Mouse (Mus musculus) layer of hippocampus, adult 8-10 months (tissue): ENCODE measurements around the gene Inip. TPM values are rescaled to one million over a fixed set of nuclear protein-coding genes. Genes with fewer than 3 reads are reported as not detected.
A peak's percentile ranks its signal among the peaks of the same experiment; 100 is the strongest.
"Not testable (repeated sequence)": the region's sequence is repeated elsewhere in the genome, so short reads cannot be mapped to it uniquely, and the experiment has no call there.

Source experiments
- DNase-seq, 2 experiments: peaks; one replicate each; pipeline ENCODE4 v3.0.0; 2022; ENCODE audit warnings: low spot score in 2 of 2
- total RNA-seq, 4 experiments: library from RNA; stranded (reverse); gene quantifications; 2 replicates each; pipeline ENCODE4 v1.2.4; 2022

Inip gene
- total RNA-seq, 4 experiments from 2014 or later = 20.9 to 26.0 (median 23.8) TPM

DNA sequence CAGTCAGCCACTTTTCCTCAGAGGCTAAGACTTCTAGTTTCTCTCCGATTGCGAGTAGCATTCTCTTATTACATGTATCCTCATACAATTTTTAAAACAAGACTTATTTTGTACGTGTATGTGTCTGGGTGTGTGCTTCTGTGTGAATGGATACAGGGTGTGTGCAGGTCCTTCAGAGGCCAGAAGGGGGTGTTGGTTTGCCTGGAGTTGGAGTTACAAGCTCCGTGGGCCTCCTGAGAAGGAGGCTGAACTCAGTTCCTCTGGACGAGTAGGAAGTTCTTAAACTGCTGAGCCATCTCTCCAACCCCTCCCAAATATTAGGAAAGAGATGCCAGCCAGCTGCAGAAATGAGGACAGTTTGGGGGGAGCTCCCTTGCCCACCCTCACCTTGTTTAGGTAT, 7.0 kb upstream of the Inip start:
- DNase-seq = no peak

DNA sequence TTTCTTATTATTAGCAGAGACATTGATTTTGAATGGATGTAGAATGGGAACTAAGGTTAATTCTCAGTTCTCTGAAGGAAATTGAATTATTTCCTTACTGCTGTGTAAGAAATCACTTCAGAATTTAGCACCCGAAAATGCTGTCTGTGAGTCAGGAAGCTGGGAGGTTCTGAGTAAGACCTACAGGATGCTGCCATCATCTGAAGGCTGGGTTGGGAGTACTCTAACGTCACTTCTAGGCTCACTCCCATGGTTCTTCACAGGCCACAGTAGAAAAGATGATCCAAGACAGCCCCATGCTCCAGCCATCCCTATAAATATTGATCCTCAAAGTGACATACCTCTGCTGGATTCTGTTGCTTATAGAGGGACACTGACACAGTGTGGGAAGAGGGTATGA, 6.1 kb upstream of the Inip start:
- DNase-seq = no peak

GRCm38 (mm10) chr4:59806879-59807195, 5.4 kb upstream of the Inip start:
- DNase-seq = no peak

- DNase-seq = no peak
Observed at GRCm38 (mm10) chr4:59805968-59806878, 4.8 kb upstream of the Inip start.

DNA sequence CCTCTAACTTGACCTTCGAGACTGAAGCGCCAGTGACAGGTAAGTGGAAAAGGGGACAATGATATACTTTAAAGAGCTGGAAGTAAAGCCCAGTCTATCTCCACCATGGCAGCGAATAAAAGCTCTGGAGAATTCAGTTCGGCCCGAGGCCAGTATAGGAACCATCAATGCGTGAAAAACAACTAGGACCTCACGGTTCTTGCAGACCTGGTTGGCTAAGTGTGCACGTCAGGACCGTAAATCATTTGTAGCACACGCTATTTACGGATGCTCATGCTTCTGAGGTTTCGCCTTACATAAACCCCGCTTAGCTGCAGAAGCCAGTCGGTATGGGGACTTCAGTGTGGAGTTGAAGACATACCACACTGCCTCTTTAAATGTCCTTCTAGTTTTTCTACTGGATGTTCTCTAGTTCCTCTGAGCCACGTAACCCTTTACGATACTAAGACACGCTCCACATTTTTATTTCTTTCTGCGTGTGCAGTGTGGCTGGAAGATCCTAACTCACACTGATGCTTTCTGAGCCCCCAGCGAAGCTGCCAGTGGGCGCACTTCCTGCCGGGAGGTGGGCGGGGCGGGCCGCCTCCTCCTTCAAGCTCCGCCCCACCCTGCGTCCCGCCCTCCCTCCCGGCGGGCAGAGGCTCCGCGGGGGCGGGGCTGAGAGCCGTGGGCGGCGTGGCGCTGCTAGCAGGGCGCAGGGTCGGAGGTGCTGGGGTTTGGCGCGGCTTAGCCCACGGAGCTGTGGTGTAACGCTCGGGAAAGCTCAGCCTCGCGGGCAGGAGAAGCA, 4.0 kb upstream of the Inip start, which contains the start of gene Snx30:
Snx30 (plus strand) TSS at position 660 of the 787 bp plus-strand sequence.
- peak; percentile 86 to 87 for DNase-seq

- DNase-seq = no peak
Observed at GRCm38 (mm10) chr4:59804754-59805153, 3.4 kb upstream of the Inip start.

- no peak for DNase-seq
Observed at GRCm38 (mm10) chr4:59803358-59803757, 2.0 kb upstream of the Inip start.

GRCm38 (mm10) chr4:59802792-59803191, 1.4 kb upstream of the Inip start:
- no peak for DNase-seq

- DNase-seq = no peak
Observed at GRCm38 (mm10) chr4:59802107-59802506, 718 bp upstream of the Inip start.

DNA sequence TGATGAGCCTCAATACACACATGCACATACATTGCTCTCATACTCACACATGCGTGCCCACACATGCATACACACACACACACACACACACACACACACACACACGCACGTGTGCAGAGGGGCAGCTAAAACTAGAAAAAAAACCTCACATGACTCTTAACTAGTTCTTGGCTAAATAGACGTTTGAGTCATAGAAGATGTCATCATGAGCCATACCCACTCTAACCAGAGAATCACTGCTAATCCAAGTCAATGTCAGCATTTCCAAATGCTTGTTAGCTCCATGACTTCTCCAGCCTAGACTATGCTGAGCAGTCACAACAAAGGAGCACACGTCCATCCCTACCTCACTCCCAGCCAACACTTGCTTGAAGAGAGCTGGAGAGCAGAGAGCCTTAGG, 1.2 kb downstream of the Inip start:
- no peak for DNase-seq

- DNase-seq = no peak
Observed at GRCm38 (mm10) chr4:59795788-59796455, 5.5 kb downstream of the Inip start.

GRCm38 (mm10) chr4:59794116-59794515, 7.3 kb downstream of the Inip start:
- DNase-seq = no peak

DNA sequence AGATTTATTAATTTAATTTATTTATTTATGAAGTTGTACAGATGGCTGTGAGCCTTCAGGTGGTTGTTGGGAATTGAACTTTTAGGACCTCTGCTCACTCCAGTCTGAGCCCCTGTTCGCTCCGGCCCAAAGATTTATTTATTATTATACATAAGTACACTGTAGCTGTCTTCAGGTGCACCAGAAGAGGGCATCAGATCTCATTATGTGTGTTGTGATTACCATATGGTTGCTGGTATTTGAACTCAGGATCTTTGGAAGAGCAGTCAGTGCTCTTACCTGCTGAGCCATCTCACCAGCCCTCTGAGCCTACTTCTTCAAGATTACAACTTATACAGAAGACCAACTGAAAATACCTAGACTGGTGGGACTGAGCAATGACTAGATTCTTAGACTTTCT, 7.8 kb downstream of the Inip start:
- not testable (repeated sequence) for DNase-seq

- no peak for DNase-seq
Observed at GRCm38 (mm10) chr4:59789015-59789414, 12.4 kb downstream of the Inip start.

GRCm38 (mm10) chr4:59787126-59787525, 14.3 kb downstream of the Inip start:
- no peak for DNase-seq

DNA sequence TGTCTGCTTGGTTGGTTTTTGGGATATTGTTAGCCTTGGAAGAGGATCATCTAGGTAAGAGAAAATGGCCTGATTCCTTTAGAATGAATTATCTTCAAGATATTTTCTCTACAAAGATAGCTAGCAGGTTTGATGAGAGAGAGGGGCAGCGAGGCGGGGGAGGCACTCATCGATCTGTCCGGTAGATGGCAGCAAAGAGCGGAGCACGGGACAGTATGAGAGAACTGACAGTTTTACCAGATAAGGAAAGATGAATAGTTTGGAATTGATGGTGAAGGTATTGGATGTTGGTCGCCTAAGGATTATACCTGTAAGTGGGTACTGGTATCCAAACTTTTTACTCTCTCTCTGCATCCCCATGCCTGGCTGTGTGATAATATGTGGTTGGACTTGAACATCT, 14.7 kb downstream of the Inip start:
- DNase-seq = peak; percentile 37 to 81

DNA sequence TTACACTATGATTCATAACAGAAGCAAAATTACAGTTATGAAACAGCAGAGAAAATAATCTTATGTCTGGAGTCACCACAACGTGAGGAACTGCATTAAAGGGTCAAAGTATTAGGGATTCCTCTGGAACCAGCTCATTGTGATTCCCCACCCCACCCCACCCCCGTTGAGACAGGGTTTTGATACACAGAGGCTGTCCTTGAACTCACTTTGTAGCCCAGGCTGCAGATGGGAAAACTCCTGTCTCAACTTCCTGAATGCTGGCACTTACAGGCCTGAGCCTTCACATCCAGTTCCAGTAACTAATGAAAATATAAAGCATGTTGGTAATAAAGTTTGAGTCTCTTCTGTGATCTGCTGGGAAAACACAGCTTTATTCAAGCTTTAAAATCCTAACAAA, 16.0 kb downstream of the Inip start:
- DNase-seq = no peak

GRCm38 (mm10) chr4:59783685-59784279, 17.6 kb downstream of the Inip start:
- DNase-seq = peak; percentile 95 to 97

GRCm38 (mm10) chr4:59782853-59783684, 18.3 kb downstream of the Inip start:
- DNase-seq = peak; percentile 18 to 34

DNA sequence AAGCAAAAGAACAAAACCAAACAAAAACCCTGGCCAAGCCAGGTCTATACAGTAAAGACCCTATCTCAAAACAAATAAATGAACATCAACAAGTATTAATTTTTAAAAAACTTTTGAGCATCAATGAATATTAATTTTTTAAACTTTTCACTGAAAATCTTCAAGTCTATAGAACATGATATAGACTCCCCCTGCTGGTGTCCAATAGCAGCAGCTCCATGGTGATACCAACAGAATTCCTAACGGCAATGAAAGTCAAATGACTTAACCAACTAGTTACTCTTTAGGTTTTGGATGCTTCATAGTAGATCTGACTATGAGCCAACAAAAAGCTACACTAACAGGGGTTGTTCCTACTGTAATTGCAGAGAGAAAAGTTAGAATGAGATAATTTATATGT, 20.8 kb downstream of the Inip start:
- DNase-seq = no peak

DNA sequence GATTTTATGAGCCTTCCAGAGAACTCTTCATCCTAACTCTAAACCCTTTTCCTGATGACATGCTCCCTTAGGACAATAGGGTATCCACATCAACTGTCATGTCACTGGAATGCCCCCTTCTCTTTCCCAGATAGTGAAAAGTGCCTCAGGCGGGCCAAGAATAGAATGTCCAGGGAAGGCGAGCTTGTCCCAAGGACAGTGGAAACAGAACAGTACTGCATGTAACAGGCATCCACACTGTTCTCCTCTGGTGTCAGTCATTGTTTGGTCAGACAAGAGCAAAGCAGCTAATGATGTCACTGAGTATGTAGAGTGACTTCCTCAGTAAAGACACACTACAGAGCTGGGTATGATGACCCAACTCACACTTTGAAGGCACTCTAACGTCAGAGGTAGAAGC, 23.6 kb downstream of the Inip start:
- DNase-seq = no peak
